Mouse (Mus musculus) liver, adult (tissue): ENCODE data around the gene Dock1.

Source experiments
- GATA4 ChIP-seq: IDR thresholded peaks from 2 replicates; pipeline ENCODE4 v1.6.1; 2014; ENCODE audit warnings: mild to moderate bottlenecking, low read length; ENCODE audit not compliant: insufficient replicate concordance

Gene Dock1

DNA sequence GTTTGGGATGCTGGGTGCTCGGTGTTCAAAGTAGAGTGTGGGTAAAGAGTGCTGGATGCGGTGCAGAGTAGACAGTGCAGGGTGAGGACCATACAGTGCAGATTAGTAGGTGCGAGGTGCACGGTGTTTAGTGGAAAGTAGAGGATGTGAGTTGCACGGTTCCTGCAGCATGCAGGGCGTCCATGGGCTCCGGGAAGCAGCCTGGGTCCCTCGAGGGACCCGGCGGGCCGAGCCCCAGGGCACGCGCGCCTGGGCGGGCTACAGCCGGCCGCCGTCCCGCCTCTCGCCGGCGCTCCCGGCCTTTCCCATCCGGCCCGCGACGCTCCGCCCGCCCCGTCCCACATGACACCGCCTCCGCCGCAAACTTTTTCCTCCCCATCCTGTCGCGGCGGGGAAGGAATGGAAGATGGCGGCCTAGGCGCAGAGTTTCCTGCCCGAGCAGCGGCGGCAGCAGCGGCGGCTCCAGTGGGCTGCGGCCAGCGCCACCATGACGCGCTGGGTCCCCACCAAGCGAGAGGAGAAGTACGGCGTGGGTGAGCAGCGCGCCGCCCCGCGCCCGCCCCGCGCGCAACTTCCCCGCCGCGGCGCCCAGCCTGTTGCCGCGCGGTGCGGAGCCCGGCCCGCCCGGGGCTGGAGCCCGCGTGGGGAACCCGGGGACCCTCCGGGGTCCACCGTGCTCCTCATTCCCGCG is at the start of gene Dock1:
Gene Dock1 (plus strand): TSS at position 343 of the 691 bp plus-strand sequence.
- no peak; the same call in 1 of the 2 replicates for TF ChIP-seq GATA4

DNA sequence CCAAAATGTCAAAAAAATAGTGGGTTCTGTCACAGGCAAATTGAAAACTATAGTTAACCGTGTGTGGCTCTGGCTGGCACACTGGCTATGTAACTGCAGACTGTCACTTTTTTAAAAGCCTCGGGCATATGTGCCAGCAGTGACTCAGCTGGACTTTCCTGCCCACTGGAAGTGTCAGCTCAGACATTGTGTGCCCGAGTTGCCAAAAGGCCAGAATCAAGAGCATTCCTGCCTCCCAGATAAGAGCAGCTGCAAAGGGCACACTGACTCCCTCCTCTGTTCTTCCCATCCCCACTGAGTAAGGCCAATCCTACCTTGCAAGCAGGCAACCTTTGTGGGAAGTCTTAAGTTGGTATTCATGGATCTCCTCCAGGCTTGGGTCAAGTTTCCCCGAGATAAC is 42.5 kb upstream of the Dock1 start:
- no peak for TF ChIP-seq GATA4

DNA sequence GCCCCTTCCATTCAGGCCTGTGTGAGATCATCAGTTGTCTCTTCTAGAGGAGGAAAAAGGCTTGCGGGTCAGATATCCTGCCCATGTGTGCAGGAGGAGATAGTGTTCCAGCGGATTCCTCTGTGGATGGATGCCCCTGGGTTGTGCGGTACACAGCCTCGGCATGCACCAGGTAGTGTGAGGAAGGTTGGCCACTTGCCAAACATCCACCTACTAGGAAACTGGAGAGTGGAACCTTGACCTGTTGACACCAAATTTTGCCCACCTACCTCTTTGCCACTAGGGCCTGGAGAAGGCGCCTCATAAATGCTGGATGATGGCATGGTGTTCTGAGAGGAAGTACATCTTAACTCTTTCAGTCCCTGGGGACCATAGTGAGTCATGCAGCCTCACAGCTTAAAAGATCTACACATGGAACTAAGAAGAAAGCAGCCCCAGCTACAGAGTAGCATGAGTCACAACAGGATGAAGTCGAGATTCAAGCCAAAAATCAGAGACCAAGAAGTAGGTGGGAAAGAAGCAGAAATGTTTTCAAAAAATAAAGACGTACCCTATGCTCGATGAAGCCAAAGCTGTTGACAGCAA is 20.1 kb upstream of the Dock1 start:
- TF ChIP-seq GATA4: no peak

DNA sequence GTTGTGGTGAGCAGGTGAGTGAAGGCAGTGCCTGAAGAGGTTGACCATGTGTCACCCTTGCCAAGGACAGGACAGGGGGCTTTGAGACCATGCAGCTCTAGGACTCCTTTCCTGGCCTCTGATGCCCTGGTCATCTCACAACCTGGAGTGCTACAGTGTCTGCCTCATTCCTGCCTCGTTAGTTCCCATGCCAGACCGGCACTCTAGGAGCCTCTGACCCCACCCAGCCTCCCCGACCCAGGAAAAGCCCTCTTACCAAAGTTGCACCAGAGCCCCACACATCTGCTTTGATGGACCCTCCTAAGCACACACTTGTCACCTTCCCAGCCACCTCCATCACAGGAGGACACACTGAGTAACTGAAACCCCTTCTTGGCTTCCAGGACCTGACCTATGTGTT is 19.4 kb upstream of the Dock1 start:
- TF ChIP-seq GATA4: no peak

DNA sequence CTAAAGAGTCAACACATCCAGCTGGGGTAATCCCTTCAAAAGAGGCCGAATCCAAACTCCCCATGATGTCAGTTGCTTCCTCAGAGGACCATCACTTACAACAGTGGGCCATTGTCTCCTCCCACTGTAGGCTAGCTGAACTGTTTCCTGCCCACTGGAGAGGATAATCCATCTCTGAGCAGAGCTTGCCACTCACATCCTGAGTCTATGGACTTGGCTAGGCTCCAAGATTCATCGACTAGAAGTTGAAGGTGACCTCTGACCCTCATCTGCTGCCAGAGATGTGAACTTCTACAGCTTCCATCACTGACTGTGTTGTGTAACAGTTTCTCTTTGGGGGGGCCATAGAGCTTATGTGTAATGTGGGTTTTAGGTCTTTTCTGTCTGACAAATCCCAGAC is 7.2 kb upstream of the Dock1 start:
- TF ChIP-seq GATA4: no peak

DNA sequence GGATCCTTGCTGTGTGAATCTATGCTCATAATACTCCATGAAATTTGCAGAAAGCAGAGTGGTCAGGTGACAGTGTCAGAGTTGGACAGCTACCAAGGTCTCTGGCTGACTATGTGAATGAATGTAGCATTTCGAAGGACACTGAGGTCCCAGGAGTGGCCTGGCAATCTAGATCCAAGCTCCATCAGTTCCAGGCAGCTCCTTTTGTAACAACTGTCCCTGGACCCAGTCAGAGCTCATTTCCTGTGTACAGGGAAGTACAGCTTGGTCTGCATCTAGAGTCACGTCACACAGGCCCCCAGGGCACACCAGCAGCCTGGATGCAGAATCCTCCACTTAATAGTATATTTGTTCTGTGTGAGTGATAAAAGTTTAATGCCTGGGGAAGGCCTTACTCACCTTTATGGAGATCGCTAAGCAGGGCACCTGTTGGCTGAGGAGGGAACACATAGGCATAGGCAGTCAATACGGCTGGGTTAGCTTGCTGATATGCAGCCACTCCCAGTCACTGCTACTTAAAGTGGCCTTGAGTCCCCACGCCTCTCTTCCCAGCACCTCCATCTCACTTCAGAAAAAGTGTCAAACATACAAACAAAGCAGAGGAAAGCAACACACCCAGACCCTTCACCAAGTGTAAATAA is 4.7 kb upstream of the Dock1 start:
- TF ChIP-seq GATA4: no peak

DNA sequence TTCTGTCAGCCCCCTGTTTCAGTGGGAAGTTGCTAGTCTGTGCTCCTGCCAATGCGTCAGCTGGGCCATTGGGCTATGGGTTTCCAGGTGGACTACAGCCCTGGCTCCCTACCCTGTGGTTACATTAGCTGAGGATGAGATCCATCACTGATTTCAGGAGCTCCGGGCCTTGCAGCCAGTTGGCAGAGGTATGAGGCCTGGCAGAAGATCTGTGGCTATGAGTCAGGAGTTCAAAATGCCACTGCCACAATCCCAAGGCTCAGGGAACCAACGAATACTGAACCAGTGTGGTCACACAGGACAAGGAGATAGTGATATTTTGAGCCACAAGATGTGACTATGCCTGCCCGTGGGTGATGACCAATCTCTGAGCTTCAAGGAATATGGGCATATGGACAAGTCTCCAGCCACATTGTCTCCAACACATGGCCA is 3.2 kb upstream of the Dock1 start:
- TF ChIP-seq GATA4: no peak

DNA sequence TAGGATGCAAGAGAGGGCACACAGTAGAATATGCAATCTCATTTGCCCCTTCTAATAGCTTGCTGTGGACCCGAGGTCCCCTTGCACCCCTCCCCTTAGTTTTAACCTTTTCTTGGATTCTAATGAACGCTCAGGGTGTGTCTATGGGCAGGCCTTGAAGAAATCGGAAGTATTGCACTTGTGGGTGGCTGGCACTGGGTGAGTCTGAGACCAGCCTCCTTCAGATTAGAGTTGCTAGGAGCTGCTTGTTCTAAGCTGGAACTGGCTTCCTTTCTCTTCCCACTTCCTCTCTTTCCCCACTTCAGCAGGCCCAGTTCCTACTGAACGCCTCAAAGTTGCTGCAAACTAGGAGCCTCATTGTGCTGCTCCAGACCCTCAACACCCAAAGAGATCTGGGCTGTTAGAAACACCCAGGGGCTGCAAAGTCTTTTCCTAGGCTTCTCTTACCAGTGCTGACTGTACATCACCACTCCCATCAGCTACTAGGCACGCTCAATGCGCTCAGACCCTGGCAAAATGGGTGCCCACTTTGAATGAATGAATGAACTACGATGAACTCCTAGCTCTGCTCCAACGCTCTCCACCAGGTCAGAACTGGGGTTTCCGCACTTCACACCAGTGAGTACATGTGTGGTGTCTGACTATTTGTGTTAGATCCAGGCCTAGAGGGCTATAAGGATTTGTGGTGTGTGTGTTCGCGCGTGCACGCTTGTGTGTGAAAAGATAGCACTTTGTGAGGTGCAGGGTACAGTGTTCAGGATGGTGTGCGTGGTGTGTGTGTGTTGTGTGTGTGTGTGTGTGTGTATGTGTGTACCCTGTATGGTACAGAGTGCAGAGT is 761 bp upstream of the Dock1 start:
- no peak for TF ChIP-seq GATA4

DNA sequence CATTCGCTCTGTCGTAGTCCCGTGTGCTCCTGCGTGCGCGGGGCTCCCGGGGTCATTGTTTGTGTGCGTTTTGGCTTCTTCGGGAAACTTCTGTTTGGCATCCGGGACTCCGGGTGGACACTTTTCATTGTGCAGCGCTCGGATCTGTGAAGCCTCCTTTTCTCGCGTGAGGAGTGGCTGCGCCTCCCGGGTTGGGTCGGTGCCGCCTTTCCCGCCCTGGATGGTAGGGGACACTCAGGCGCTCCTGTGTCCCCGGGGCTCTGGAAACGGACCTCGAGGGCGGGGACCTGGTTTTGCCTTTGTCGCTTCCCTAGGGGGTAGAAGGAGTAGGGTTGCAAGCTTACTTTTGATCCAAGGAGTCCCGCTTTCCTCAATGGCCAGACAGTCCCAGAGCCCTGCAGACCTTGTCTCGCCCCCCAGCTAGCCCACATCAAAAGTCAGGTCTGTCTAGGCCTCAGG is 578 bp downstream of the Dock1 start:
- no peak for TF ChIP-seq GATA4

DNA sequence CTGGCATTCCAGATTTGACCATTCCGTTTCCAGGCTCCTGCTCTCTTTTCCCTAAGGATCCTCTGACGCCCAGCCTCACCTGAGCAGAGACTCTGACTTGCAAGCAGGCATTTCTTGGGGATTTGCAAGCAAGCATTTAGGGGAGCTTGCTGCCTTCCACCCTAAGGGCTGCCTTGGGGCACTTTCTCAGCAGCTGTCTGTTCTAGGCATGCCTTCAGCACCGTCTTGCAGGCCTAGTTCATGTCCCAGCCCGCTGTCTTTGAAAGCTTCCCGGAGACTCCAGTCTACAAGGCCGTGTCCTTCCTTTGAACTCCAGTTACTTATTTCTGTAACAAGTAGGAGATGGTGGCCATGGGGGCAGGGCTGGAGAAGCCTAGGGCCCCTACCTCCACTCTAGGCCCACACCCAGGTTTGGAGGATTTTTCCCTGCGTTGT is 1.0 kb downstream of the Dock1 start:
- TF ChIP-seq GATA4: no peak

DNA sequence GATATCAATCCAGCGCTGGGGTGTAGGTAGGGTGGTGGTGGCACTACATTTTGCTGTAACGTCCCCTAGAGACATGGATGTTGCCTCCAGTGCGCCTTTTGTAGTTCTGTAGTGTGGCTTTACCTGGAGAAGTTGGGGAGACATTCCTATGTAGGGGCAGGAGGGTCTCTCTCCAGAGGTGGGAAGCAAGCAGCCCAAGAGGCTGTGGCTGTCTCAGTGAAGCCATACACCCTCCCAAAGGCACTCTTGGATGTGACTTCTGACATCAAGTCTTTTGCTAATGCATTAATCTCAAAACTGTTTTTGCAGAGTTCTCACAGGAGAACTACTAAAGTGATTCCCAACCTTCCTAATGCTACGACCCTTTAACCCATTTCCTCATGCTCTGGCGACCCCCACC is 2.7 kb downstream of the Dock1 start:
- no peak for TF ChIP-seq GATA4

DNA sequence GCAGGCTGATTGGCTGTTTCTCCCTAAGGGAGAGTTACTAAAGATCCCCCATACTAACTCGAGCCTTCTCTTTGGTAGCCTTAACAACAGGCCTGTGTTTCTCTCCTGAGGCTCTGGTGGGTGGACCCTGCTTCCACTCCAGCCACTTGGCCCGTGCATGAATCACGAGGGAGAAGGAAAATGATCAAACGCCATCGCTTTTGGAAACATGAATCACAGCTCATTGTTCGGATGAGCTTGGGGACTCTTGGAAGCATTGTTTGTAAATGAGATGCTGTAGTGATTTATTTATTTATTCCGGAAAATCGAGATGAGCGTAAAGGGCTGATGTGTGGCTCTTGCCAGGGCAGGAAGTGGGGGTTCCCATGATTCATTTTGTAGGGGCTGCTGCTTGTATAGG is 3.5 kb downstream of the Dock1 start:
- TF ChIP-seq GATA4: no peak

DNA sequence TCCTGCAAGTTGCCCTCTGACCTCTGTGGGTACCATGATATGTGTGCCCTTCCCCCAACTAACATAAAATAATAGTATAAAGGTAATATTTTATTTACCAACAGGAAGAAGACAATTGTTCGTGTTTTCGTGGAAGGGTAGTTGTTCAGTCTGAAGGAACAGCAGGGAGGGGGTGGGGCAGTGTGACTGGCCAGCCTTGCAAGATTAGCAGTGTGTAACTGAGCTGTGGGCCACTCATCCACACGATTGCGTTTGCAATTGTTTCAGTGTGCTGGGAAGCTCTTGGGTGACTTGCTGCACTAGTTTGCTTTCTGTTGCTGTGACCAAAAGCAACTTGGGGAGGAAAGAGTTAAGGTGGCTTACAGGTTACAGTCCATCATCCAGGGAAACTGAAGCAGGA is 7.4 kb downstream of the Dock1 start:
- TF ChIP-seq GATA4: no peak

DNA sequence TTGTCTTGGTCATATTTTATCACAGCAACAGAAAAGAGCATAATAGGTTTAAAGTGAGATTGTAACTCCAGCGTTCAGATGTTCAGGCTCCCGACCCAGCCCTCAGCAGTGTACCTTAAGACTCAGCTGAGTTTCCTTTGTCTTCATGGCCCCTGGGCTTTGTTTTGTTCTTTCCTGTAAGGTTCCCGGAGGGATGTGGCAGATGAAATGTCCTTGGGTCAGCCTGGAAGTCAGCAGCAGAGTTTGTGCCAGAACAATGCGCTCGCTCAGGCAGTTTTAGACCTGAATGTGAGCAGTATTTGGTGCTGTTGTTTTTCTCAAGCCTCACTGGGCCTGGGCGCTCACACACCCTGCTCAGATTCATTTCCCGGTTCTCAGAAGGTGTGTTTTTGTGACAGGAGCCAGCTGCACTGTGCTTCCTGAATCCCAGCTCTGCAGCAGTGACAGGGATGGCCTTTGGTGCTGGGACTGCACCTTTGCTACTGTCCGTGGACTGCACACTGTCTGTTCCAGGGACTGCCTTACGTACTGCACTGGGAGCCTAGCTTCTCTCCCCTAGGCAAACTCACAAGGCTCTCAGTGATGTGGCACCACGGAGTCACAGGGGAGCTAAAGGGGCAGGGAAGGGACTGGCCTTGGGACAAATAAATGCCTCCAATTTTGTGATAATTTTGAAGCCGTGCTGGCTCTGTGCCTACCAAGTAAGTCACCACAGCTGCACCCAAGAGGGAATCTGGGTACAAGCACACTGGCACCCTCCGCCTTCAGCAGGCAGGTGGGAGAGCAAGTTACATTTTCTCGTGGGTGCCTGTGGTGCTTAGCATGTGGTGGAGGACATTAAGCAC is 9.1 kb downstream of the Dock1 start:
- TF ChIP-seq GATA4: no peak

DNA sequence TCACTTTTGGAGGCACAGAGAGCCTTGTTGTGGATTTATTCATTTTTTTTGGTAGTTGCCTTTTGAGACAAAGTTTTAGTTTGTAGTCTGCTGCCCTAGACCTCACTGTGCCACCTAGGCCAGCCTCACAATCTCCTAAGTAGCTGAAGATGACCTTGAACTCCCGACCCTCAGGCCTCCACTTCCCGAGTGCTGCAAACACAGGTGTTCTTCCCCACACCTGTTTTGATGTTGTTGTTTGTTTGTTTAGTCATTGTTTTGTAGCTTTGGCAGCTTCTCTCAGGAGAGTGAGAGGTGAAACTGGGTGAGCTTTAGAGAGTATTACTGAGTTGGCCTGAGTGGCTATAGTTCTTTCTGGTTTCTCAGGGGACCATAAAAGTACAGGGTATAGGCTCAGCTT is 9.7 kb downstream of the Dock1 start:
- no peak for TF ChIP-seq GATA4
